Mouse (Mus musculus): ENCODE data around the gene Pex16.
A peak's percentile ranks its signal among the peaks of the same experiment; 100 is the strongest.

The Pex16 gene

DNA sequence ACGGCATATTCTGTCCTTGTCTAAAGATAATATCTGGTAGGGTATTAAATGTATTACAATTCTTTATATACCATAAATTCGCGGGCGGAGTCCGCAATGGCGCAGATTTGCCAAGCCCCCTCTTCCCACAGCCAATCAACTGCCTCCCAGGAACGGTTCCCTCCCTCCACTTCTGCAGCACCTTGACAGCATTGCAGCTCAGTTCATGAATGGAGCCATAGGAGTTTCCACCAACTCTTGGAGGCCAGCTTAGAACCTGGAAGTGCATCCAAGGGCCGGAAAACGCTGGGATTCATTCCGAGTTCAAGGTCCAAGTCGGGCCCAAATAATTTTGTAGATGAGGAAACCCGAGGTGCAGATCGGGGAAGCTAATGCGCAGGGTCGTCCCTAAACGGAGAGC, at the start of gene Pex16, which contains the start of gene Large2:
TSS of gene Pex16 (plus strand) at position 163 of the 400 bp plus-strand sequence.
TSS of gene Large2 (minus strand) at position 356 of the 400 bp plus-strand sequence.
- DNase-seq (ENCODE audit: low read depth, low spot score): no peak

DNA sequence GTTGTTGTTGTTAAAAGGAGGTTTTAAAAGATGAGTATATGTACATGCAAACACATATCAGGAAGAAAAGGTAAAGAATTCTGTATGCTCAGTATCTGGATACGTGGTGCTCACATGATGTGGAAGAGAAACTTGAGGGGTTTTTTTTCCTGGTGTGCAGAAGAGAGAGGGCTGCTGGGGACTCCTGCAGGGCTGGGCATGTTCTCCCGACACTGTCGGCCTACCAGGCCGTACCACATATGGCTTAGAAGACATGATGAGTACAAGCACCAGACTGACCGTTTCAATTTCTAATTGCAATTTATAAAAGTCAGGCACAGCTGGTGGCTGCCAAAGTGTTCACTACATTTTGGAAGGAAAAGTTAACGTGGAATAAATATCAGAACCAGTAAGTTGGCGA, 48.8 kb upstream of the Pex16 start:
- DNase-seq (ENCODE audit: low read depth, low spot score): no peak

DNA sequence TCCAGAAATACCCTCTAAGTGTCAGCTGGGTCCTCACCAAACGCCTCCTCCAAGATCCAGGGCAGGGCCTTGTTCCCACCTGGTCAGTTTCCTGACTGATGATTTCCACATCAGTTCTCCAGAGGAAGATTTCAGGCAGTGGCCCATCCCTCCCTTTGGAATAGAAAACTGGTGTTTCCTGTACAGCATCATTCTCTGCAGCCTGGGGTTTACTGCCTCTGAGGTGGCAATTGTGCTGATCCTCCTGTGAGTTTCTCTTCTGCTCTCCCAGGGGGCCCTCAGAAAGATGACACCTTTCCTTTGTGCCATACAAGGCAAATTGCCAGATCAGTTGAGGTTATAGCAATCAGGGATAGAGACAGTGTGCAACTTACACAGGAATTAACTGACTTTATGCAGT, 48.3 kb upstream of the Pex16 start:
- DNase-seq (ENCODE audit: low read depth, low spot score): no peak

DNA sequence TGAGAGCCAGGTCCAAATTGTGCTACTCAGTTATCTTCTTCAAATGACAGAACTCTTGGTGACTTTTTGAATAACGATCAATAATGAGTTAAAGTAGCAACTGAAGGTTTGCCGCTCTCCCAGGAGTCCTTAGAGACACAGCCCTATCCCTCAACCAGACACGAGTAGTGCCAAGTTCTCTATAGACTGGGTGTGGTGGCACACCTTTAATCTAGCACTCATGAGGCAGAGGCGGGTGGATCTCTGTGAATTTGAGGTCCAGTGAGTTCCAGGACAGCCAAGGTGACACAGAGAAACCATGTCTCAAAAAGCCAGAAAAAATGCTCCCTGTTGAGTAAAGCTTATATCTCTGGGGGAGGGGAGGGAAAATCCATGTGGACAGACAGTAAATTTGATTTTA, 46.9 kb upstream of the Pex16 start:
- no peak for DNase-seq (ENCODE audit: low read depth, low spot score)

DNA sequence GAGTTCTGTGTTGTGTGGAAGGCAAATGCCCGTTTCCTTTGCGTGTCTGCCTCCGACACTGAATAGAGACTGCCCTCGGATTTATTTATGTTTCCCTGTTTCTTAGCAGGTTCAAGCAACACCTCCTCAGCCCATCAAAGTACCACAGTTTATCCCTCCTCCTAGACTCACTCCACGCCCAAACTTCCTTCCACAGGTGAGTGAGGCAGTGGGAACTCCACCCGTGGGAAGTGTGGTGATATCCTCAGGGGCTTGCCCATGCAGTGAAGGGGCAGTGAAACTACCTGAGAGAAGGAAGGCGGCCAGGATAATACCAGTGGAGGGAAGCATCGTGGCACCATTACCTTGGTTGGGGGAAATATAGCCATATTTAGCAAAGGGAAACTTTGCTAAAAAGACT, 46.3 kb upstream of the Pex16 start:
- no peak for DNase-seq (ENCODE audit: low read depth, low spot score)

DNA sequence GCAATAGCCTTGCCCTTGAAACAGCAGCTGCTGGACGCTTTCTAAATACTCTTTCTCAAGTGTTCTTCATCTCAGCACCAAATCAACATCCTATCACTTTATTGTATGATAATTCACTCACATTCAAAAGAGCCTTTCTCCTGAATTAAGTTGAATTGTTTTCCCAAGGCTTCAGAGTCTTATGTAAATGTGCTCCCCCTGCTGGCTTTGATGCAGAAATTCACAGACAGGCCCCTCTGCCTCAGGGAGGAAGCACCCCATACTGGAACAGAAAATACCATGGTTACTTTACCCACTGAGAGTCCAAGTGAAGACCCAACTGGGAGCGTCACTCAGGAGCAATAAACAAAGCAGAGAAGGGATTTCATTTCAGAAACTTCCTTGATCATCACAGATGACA, 43.6 kb upstream of the Pex16 start:
- DNase-seq (ENCODE audit: low read depth, low spot score): peak; percentile 24

DNA sequence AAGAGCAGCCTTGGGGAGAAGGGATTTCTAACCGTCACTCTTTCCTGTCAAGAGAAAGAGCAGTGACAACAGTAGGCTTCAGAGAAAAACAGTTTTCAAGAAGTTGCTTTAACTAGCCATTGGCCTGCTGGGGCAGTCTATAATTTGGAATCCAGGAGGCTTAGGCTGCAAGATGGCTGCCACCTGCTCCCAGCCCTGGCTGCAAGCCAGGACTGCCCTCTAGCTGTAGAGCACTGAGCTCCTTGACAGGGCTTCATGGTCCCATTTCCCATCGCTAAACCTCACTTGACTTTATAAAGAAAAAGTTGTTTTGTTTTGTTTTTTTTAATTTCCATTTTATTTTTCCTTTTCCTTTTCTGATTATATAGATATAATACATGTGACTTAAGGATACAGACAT, 43.1 kb upstream of the Pex16 start:
- peak; percentile 17 for DNase-seq (ENCODE audit: low read depth, low spot score)

DNA sequence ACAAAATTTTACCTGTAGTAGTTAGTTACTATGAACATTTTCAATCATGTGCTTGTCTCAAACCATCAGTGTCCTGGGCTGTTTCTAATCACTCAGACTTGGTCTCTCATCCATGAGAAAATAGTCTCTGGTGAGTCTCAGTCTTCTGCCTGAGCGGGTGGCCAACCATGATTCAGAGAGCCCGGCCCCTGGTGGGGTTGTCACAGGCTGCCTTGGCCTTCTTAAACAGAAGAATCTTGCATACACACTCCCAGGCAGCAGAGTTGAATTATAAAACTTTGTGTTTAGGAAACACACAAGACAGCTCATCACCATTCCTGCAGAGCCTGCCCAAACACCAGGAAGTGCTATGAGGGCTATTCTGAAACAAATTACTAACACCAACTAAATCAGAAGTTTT, 42.6 kb upstream of the Pex16 start:
- DNase-seq (ENCODE audit: low read depth, low spot score): no peak

DNA sequence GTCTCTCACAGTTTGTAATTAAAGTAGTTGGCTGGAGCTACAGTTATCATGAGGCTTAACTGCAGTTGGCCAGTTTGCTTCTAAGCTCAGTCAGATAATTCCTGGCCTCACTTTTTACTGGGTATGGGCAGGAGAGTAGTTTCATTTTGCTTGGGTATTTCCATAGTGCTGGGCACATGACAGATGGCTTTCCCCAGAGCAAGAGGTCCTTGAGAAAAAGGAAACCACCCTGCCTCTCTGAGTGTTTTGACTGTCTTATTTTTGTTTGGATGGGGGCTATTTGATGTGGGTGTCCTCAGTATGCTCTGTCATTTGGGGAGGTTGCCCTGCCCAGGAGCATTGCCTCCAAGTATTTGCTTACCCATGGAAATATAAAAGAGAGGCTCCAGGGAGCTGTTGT, 32.1 kb upstream of the Pex16 start:
- DNase-seq (ENCODE audit: low read depth, low spot score): no peak

DNA sequence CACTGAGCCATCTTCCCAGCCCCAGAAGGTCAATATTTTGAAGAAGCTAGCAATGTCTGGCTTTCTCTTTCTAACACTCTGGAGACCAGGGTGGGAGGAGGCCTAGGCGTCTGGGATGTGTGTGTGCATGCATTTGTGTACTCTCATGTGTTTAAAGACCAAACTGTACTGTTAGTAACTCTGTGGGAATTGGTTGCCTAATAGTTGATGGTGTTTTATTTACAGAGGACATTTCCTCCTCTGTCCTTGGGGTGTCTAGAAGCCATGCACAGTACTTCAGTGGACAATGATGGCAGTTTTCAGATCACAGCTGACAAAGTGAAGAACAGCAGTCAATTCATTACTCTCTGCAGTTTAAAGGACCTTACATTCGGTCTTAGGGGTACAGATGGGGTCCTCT, 27.3 kb upstream of the Pex16 start:
- DNase-seq (ENCODE audit: low read depth, low spot score): no peak

DNA sequence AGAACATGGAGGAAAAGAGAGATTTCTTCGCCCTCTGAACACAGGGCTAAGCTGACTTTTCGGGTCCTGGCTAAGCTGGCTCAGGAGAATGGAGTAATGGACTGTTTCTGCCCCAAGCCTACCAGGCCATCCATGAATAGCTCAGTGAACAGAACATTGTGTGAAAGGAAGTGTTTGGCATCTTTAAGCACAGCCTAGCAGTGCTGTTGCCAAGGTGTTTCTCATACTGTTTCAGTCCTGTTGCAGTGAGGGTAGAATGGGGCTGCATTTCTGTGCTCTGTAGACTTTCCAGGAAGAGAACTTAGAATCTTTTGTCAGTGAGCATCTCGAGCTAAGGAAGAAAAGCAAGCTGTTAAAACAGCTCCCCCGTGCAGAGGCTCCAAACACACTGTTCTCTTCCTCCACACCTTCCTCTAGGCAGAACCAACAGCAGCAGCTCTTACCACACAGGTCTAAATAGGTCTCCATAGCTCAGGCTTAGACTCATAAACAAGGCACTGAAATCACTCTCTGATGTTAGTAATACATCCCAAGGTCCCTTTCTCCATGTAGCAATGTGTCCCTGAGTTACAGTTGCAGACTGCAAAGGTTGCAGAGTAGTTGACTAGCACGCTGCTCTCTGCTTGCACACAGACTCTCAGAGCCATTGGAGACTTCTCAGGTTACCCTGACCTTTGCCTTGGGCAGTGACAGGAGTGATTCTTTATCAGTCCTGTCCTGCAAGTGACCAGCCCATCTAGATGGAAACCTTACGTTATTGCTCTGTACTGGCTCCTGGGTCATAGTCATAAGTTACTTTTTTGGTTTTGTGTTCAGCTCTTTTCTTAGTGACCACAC, 24.7 kb upstream of the Pex16 start:
- DNase-seq (ENCODE audit: low read depth, low spot score): no peak

DNA sequence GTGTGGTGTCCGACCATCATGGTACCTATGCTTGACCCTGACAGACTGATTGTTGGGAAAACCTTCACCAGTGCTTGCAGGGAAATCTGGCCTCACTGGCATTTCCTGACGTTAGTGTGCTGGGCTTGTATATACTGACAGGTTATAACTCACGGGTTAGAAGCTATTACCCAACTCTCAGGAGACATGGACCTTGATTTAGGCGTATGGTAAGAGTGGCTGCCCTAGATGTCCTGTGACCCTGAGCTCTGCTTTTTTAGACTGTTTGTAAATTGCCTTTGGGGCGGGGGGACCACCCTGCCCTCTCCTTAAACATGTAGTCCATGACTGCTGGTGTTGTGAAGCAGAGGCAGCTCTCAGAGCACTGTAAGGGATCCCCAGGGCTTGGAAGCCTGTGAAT, 23.8 kb upstream of the Pex16 start:
- DNase-seq (ENCODE audit: low read depth, low spot score): no peak

DNA sequence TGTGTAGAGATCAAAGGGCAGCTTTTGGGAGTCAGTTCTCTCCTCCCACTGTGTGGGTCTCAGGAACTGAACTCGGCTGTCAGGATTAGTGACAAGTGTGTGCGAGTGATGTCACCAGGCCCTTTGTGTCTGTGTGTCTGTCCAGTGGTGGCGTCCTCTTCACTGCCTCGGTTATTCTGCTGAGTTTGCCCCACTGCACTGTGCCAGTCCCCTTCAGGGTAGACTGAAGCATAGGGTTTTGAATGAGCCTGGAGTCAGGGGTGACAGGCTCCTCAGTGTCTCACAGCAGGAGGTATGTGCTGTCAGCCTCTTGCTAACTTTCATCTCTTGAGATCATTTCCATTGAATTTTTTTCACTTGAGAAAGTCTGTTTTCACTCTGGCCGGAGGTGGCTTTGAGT, 21.1 kb upstream of the Pex16 start:
- DNase-seq (ENCODE audit: low read depth, low spot score): no peak

DNA sequence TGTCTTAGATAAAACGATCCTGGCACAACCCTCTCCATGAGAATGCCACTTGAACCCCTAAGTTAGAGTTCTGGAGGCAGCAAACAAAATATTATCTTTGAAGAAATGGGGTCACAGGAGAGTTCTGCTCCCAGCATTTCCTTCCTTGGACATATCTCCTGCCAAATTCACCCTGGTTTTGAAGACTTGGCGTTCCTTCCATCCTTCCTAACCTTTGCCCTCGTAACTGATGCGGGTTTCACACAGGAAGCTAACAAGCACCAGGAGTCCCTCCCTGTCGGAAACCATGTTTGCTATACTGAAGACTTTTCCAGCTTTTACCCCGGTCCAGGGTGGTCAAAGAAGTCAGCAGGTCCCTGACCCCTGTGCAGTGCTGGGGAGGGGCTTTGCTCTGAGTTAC, 20.3 kb upstream of the Pex16 start:
- no peak for DNase-seq (ENCODE audit: low read depth, low spot score)

DNA sequence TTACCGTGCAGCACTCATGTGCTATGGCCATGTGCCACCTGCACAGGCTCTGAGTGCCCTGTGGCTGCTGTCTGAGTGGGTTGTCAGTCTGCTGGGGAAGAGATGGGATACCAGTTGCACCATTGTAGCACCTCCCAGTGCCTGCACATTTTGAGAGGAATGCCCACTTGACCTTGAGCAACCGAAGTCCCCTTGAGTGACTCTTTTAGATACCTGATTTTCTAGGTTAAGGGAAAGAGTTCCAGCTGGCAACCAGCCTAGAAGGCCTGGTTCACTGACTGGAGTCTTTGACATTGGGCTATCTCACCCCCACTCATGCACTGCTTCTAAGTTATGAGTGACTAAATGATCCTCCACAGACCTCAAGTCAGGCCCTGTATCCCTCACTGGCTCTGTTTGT, 15.2 kb upstream of the Pex16 start:
- DNase-seq (ENCODE audit: low read depth, low spot score): no peak

DNA sequence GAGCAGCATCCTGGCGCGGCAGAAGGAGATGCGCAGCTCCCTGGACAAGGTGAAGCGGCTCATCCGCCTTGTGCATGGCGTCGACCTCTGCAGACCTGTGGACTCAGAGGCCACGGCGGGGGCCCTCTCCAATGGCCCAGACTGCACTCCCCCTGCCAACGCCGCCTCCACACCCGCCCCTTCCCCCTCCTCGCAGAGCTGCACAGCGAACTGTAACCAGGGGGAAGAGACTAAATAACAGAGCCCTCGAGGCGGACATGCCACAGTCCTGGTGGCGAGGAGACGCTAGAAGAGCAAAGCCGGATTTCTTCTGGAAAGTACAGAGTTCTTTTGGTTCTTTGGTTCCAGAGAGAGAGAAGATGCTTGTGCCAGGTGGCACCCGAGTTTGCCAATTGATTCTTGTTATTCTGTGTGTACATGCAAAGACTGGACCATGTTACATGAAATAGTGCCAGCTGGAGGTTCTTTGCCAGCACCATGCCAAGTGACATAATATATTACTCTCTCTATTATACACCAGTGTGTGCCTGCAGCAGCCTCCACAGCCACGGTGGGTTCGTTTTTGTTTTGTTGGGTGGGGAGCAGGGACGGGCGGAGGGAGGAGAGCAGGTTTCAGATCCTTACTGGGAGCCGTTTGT, 14.2 kb upstream of the Pex16 start:
- DNase-seq (ENCODE audit: low read depth, low spot score): no peak

DNA sequence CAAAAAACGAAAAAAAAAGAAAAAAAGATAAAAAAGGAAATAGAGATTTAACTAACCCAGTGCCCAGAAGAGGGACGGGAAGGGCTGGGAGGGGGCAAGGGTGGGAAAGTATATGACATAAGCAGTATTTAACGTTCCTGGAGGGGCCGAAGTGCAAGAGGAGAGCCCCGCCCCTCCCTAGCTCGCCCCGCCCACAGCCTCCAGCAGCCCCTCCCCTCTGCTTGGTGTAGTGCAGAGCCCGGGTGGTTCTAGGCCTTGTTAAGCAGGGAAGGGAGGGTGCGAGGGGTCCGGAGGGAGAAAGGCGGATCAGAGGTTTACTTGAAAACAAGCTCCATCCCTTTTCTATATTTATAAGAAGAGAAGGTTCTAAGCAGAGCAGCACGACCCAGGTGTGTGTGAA, 13.6 kb upstream of the Pex16 start:
- no peak for DNase-seq (ENCODE audit: low read depth, low spot score)

DNA sequence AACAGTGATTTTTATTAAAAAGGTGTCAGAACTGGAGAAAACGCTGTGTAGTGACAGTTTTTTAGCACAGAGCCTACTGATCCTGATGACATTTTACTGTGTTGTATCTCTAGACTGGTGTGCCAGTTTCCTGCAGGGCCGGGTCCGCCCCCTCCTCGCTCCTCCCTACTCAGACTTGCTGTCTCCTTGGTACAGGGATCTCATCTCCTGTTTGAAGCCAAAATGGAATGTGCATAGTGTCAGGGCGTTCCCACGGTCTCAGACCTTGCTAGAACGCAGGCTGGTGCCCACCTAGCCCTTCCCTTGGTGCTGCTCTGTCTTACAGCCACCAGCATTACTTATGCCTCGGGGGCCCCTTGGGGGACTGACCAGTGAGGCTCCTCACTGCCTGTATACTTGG, 12.7 kb upstream of the Pex16 start:
- DNase-seq (ENCODE audit: low read depth, low spot score): no peak

DNA sequence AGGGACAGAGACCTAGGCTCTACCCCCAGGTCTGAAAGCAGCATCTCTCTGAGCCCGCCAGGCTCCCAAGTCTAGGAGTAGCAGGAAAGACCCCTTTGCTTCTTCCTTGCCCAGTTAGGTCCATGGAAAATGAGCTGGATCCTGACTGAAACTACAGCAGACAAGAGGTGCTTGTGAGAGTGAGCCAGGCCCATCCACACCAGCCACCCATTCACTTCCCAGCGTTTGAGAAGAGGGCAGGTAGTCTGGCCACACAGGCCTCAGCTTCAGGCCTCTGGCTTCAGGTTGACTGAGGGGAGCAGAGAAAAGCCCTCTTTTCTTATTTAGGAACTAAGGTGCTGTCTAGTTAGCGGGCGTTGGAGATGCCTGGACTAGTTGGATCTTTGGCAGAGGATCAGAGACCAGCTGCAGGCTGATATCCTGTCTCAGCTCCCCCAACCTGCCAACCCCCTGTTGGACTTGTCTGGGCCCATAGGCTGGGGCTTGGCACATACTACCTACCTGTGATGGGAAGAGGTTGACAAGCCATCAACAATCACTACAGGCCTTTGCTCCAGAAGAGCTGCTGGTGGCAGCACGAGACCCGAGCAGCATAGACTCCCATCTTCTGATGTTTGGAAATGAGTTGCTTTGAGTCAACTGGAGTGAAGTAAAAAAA, 11.8 kb upstream of the Pex16 start:
- no peak for DNase-seq (ENCODE audit: low read depth, low spot score)

DNA sequence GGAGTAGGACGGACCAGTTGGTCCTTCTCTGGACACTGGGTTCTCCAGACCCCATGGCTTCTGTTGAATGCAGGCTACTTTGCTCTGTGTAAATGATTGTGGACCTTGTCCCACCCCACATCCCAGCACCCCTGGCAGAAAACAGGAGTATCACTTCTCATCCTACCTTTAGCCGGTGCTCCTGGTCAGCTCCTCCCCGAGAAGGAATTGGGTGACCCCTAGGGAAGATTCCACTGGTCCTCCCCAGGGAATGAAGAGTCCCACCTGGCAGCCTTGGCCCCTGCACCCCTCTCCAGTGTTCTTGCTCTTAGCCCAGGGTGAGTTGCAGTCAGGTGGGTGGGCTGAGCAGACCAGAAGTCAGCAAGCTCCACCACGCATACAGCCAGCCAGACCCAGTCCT, 10.4 kb upstream of the Pex16 start:
- no peak for DNase-seq (ENCODE audit: low read depth, low spot score)

DNA sequence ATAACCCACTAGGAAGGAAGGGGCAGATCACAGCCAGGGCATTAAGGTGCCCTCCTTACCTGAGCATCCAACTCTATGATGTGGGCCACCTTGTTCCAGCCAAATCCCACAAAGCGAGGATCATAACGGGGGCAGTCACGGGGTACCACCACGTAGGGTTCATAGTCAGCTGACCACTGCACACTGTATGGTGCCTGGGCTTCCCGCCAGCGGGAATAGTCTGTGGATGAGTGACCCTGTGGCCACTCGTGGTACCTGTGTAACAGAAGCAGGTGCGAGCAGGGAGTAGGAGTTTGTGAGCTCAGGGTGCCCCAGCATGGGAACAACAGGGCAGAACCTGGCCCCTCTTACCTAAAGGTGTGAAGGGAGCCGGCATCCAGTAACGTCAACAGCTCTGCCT, 8.9 kb upstream of the Pex16 start:
- DNase-seq (ENCODE audit: low read depth, low spot score): no peak

DNA sequence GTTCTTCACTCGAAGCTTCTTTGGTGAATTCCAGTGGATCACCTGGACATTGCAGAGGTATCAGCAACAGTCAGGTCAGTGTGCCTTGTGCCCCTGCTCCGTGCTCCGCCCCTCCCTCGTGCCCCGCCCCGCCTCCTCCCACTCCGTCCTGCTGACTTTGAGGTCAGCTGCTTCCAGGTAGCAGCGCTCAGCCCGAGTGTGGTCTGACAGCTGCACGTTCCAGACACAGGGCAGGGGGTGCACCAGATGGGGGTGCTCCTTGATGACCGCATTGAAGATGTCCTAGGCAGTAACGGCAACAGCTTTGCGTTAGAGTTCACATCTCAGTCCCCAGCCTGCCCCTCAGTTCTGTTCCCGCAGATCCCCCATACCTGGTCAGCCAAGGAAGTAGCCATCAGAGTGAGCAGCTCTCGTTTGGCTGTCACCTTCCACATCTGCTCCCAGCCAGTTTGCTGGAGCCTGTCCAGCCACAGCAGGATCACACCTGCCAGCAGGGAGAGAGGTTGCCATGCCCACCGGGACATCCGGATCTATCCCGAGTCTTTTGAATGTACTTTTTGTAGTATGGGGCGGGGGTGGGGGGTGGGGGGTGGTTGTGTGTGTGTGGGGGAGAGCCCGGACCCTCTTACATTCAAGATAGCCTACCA, 7.0 kb upstream of the Pex16 start:
- DNase-seq (ENCODE audit: low read depth, low spot score): no peak

Measured in forelimb bud, embryonic 11.5 days (tissue).